In the genomic region with DNA sequence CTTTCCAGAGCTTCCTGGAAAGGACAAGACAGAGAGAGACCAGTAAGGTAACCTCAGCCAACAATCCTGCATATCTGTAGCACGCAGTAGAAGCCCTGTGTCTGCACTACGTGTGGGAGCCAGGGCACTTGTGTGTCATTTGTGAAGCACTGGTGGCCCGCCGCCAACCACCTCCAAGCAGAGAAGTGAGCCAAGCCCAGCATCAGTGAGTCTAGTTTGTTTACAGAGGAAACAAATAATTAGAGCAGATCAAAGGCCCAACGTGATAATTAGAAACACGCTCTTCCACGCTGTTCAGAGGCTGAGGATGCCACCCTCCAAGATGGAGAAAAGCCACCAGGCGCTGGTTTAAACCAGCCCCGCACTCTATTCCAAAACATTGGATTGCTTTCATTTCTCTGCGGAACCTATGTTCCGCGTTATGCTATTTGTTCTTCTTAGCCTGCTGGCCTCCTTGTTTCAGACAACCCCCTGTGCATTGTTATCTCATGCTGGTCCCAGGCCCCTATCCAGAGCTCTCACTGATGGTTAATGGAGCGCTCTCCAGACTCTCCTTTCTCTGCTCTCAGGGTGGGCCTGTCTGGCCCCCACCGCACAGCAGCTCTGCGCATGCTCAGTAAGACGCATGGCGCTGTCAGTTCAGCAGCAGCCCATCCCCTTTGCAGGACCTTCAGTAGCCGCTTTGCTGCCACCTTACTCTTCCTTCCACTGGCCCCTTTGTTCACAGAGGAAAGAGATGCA, we compare ENCODE assay signal across 8 mouse cellular contexts.
DNase-seq lines count a peak whose midpoint lies in the region; ATAC-seq and TF ChIP-seq lines count a peak whose summit lies in the region.

No protein-coding gene starts in this region.

- peak overlapping the region; percentile 13 for H3K4me3 ChIP-seq in lung, adult 2 months (replicated peaks; ENCODE audit: extremely low read depth, low read depth, low read length)
- peak overlapping the region; percentile 38 for H3K4me3 ChIP-seq in heart, adult 2 months
- no peak overlapping the region for H3K4me3 ChIP-seq in kidney, postnatal 0 days (replicated peaks; ENCODE audit: low read depth, low read length)

- H3K4me2 ChIP-seq in kidney, postnatal 0 days (ENCODE audit: low read length) = peak overlapping the region; percentile 40

- WGBS in lung, adult 2 months = 39% methylated on average over 18 of the region's 18 CpGs
- 47% methylated on average over 18 of the region's 18 CpGs for WGBS in heart, adult 2 months
- WGBS in kidney, postnatal 0 days = 45% methylated on average over 18 of the region's 18 CpGs

- H3K9ac ChIP-seq in heart, adult 2 months (ENCODE audit: low read depth, low read length) = no peak overlapping the region
- no peak overlapping the region for H3K9ac ChIP-seq in kidney, postnatal 0 days (ENCODE audit: low read depth, low read length)

- no peak for DNase-seq in lung, adult 2 months
- DNase-seq in lung, postnatal 25 days (ENCODE audit: low spot score) = no peak
- DNase-seq in cerebellum, postnatal 14 days = peak; percentile 84 to 87
- DNase-seq in heart, adult 2 months = peak; percentile 54 to 62
- DNase-seq in kidney, postnatal 0 days (ENCODE audit: low spot score) = peak; percentile 38
- DNase-seq in lung, postnatal 4 days = peak; percentile 44 to 57
- no peak for DNase-seq in T-cell, adult 2 months (ENCODE audit: low spot score)
- no peak for DNase-seq in spleen, adult 18-20 months

- no peaks in the 10 kb centered on the region for H3K36me3 ChIP-seq in heart, adult 2 months (ENCODE audit: control insufficient read depth, insufficient read depth, low read length)
- H3K36me3 ChIP-seq in kidney, postnatal 0 days (ENCODE audit: insufficient read depth, low read length) = no peaks in the 10 kb centered on the region

- TF ChIP-seq POLR2A in lung, adult 2 months (IDR thresholded peaks at IDR 0.05; ENCODE audit: borderline replicate concordance, extremely low read depth, low read depth, low read length) = no peak
- TF ChIP-seq POLR2A in heart, adult 2 months (IDR thresholded peaks at IDR 0.05; ENCODE audit: insufficient read depth, low read depth, low read length) = no peak

- intact Hi-C loops in heart, adult 2 months (cut with DNase I) = no loop called here

- H3K4me1 ChIP-seq in lung, adult 2 months (ENCODE audit: control insufficient read depth, insufficient read depth, low read length) = peaks cover 2% of the 10 kb centered on the region; the same call in 1 of the 2 replicates
- H3K4me1 ChIP-seq in heart, adult 2 months (ENCODE audit: control insufficient read depth, insufficient read depth, low read length) = 0 out of 2 replicates have a peak, but pooled peaks cover 1% of the 10 kb centered on the region
- no peaks in the 10 kb centered on the region for H3K4me1 ChIP-seq in kidney, postnatal 0 days (replicated peaks; ENCODE audit: insufficient read depth, low read length)

- no peak for TF ChIP-seq CTCF in lung, adult 2 months (IDR thresholded peaks at IDR 0.05; ENCODE audit: insufficient read depth, low read length)
- no peak for TF ChIP-seq CTCF in heart, adult 2 months (IDR thresholded peaks at IDR 0.05)
- TF ChIP-seq CTCF in kidney, postnatal 0 days (IDR thresholded peaks at IDR 0.05; ENCODE audit: low read depth) = no peak

- no peak overlapping the region; the same call in 1 of the 2 replicates for H3K27ac ChIP-seq in heart, adult 2 months
- no peak overlapping the region for H3K27ac ChIP-seq in kidney, postnatal 0 days

- TF ChIP-seq EP300 in heart, adult 2 months (IDR thresholded peaks at IDR 0.05; ENCODE audit: insufficient read depth, low read depth, low read length) = no peak

- ATAC-seq in kidney, postnatal 0 days (replicated peaks; ENCODE audit: low FRiP score, low read depth) = no peak

- H3K9me3 ChIP-seq in kidney, postnatal 0 days (replicated peaks; ENCODE audit: low read length) = no peaks in the 10 kb centered on the region

- H3K27me3 ChIP-seq in heart, adult 2 months (ENCODE audit: control insufficient read depth, insufficient read depth, low read length) = no peaks in the 10 kb centered on the region
- no peaks in the 10 kb centered on the region for H3K27me3 ChIP-seq in kidney, postnatal 0 days (ENCODE audit: insufficient read depth, low read length)

- H3K79me2 ChIP-seq in heart, adult 2 months (replicated peaks; ENCODE audit: control insufficient read depth, insufficient read depth, low read length) = no peaks in the 10 kb centered on the region

Comparison
In these comparisons a context has a peak if more than half of its experiments do, and no peak if none do; other contexts are left out.
1. DNase-seq: peak in cerebellum, postnatal 14 days (2 of 2), heart, adult 2 months (2 of 2), kidney, postnatal 0 days (single experiment) and lung, postnatal 4 days (2 of 2); none in lung, adult 2 months (single experiment), lung, postnatal 25 days (single experiment), T-cell, adult 2 months (single experiment) and spleen, adult 18-20 months (0 of 2).